Mouse (Mus musculus) MEL (cell line): ENCODE results near the gene Pdcd2l.
A peak's percentile ranks its signal among the peaks of the same experiment; 100 is the strongest.

Experiments
- EP300 ChIP-seq, 2 experiments: IDR thresholded peaks; 2 replicates each; pipeline ENCODE4 v1.6.1; 2011; ENCODE audit warnings: improper control_type of control experiment in 2 of 2, low read length in 2 of 2, low read depth in 1 of 2, mild to moderate bottlenecking in 1 of 2
- KAT2A ChIP-seq: conservative IDR thresholded peaks from 2 replicates; pipeline ENCODE4 v1.6.1; 2012; ENCODE audit warnings: low read depth, low read length, improper control_type of control experiment, inconsistent platforms
- POLR2A ChIP-seq, 2 experiments: IDR thresholded peaks; 2 replicates each; pipeline ENCODE4 v1.6.1; 2011 to 2012; ENCODE audit warnings: low read length in 2 of 2, mild to moderate bottlenecking in 2 of 2, control low read depth in 1 of 2, improper control_type of control experiment in 1 of 2, low read depth in 1 of 2, moderate library complexity in 1 of 2; ENCODE audit not compliant: control insufficient read depth in 1 of 2, insufficient read depth in 1 of 2, poor library complexity in 1 of 2
- TBP ChIP-seq: IDR thresholded peaks from 2 replicates; pipeline ENCODE4 v1.8.0; 2011; ENCODE audit warnings: low read depth, low read length, improper control_type of control experiment
- ZC3H11A ChIP-seq: IDR thresholded peaks from 2 replicates; pipeline ENCODE4 v1.6.1; 2012; ENCODE audit warnings: low read depth, mild to moderate bottlenecking, inconsistent platforms, low read length, improper control_type of control experiment
- ZNF384 ChIP-seq: IDR thresholded peaks from 2 replicates; pipeline ENCODE4 v1.6.1; 2012; ENCODE audit warnings: low read depth, mild to moderate bottlenecking, inconsistent platforms, low read length, improper control_type of control experiment

- TF ChIP-seq KAT2A: no peak; the same call in 1 of the 2 replicates
- peak in 1 of 2 experiments; percentile 86; a peak in 3 of 4 replicates for TF ChIP-seq POLR2A (IDR thresholded peaks at IDR 0.05; ENCODE audit: control insufficient read depth in 1 of 2, insufficient read depth in 1 of 2, low read depth in 1 of 2, low read length in 2 of 2, poor library complexity in 1 of 2)
- no peak for TF ChIP-seq ZNF384
- peak in 1 of 2 experiments; percentile 42; a peak in 1 of 4 replicates for TF ChIP-seq EP300 (IDR thresholded peaks at IDR 0.05; ENCODE audit: low read depth in 1 of 2, low read length in 2 of 2)
- peak; percentile 84; the same call in 1 of the 2 replicates for TF ChIP-seq TBP
- TF ChIP-seq ZC3H11A: no peak
Observed at GRCm38 (mm10) chr7:34168470-34169251, 27.8 kb downstream of the Pdcd2l start.
